Mouse (Mus musculus) embryonic facial prominence, embryonic 15.5 days (tissue): Measurements from ENCODE around the gene Dock1. TPM values are rescaled to one million over a fixed set of nuclear protein-coding genes. Genes with fewer than 3 reads are reported as not detected.

Experiments
- ATAC-seq: fragments of 200-750 bp; cut with Nextera tagmentation; 2 replicates; pipeline ENCODE4 v1.8.0; 2017; ENCODE audit warnings: low read depth, moderate TSS enrichment; ENCODE audit not compliant: insufficient number of reproducible peaks, low FRiP score, low TSS enrichment
- H3K27ac ChIP-seq: fragments of 300-500 bp; sonication (generic); replicated peaks from 2 replicates; pipeline ENCODE4 v1.5.1; 2015; ENCODE audit warnings: mild to moderate bottlenecking, inconsistent platforms
- H3K27me3 ChIP-seq: fragments of 300-500 bp; sonication (generic); 2 replicates; pipeline ENCODE4 v1.6.1; 2015; ENCODE audit warnings: inconsistent platforms
- H3K36me3 ChIP-seq: fragments of 300-500 bp; sonication (generic); 2 replicates; pipeline ENCODE4 v1.6.1; 2015; ENCODE audit warnings: mild to moderate bottlenecking, inconsistent platforms
- H3K4me1 ChIP-seq: fragments of 300-500 bp; sonication (generic); 2 replicates; pipeline ENCODE4 v1.6.1; 2015; ENCODE audit warnings: inconsistent platforms
- H3K4me2 ChIP-seq: fragments of 300-500 bp; sonication (generic); replicated peaks from 2 replicates; pipeline ENCODE4 v1.6.1; 2015; ENCODE audit warnings: mild to moderate bottlenecking, inconsistent platforms
- H3K4me3 ChIP-seq: fragments of 300-500 bp; sonication (generic); replicated peaks from 2 replicates; pipeline ENCODE4 v1.5.1; 2015; ENCODE audit warnings: mild to moderate bottlenecking, inconsistent platforms
- H3K9ac ChIP-seq: fragments of 300-500 bp; sonication (generic); 2 replicates; pipeline ENCODE4 v1.6.1; 2015; ENCODE audit warnings: inconsistent platforms
- H3K9me3 ChIP-seq: fragments of 300-500 bp; sonication (generic); replicated peaks from 2 replicates; pipeline ENCODE4 v1.6.1; 2016; ENCODE audit warnings: inconsistent platforms
- WGBS: fragments of 180-500 bp; shearing (Covaris S2); methylation state at CpG from one replicate; pipeline ENCODE4 v1.1.7; 2015; 5-methylcytosine and 5-hydroxymethylcytosine counted together
- polyA plus RNA-seq: library from polyadenylated mRNA; unstranded; fragments of >200 nt; fragmentation: Nextera tagmentation; extraction: Ambion mirVana; gene quantifications from 2 replicates; pipeline ENCODE4 v1.2.1, GENCODE M21; 2015

Gene Dock1
- polyA plus RNA-seq, 1 experiment from 2014 or later: 33.8 TPM

- 87% methylated on average over 7 of the region's 7 CpGs for WGBS
- H3K4me1 ChIP-seq: no peaks in the 10 kb centered on the region
- no peaks in the 10 kb centered on the region for H3K27me3 ChIP-seq
- no peak overlapping the region for H3K4me3 ChIP-seq
- H3K36me3 ChIP-seq: peaks cover 91% of the 10 kb centered on the region
- no peak overlapping the region for H3K27ac ChIP-seq
- H3K9ac ChIP-seq: no peak overlapping the region
- H3K9me3 ChIP-seq: no peaks in the 10 kb centered on the region
- H3K4me2 ChIP-seq: no peak overlapping the region
- ATAC-seq: no peak
These were observed 87.2 kb downstream of the Dock1 start for GRCm38 (mm10) chr7:134757605-134758004.

DNA sequence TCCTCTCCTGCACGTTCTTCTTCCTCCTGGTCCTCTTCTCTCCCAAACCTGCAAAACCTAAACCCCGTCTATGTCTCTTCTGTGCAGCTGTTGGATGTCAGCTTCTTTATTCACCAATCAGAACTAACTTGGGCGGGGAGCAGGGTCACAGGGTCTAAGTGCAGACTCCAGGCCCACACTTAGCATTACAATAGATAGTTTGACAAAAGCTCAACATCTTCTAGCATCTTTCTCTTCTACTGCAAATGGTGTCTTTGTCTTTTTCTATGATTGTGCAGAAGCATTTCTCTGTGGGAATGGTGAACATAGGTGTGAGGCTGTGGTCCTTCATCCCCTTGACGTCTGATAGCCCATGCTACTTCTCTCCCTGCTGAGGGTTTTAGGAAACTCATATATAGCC lies 91.3 kb downstream of the Dock1 start:
- H3K4me1 ChIP-seq: no peaks in the 10 kb centered on the region
- no peak overlapping the region for H3K4me2 ChIP-seq
- H3K9ac ChIP-seq: no peak overlapping the region
- H3K4me3 ChIP-seq: no peak overlapping the region
- H3K27ac ChIP-seq: no peak overlapping the region
- WGBS: 76% methylated on average over 4 of the region's 4 CpGs
- no peaks in the 10 kb centered on the region for H3K27me3 ChIP-seq
- ATAC-seq: no peak
- H3K36me3 ChIP-seq: peaks cover 89% of the 10 kb centered on the region
- no peaks in the 10 kb centered on the region for H3K9me3 ChIP-seq

DNA sequence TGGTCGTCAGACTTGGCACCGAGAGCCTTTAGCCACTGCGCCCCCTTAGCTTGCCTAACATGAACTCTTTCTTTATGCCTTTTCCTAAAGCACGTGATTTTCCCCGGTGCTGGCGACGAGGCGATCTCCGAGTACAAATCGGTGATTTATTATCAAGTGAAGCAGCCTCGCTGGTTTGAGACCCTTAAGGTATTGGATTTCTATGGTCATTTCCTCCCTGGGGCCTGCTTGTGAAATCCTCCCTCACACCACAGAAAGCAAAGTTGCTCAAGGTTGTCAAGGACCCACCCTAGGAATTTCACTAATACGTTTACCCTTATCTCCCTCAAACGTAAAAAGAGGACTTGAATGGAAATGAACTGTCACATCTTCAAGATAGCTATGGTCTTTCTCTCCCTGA lies 94.7 kb downstream of the Dock1 start:
- H3K27ac ChIP-seq: no peak overlapping the region
- no peak for ATAC-seq
- WGBS: 87% methylated on average over 13 of the region's 13 CpGs
- no peak overlapping the region for H3K4me3 ChIP-seq
- H3K4me2 ChIP-seq: no peak overlapping the region
- no peaks in the 10 kb centered on the region for H3K9me3 ChIP-seq
- H3K9ac ChIP-seq: no peak overlapping the region
- peaks cover 87% of the 10 kb centered on the region for H3K36me3 ChIP-seq
- no peaks in the 10 kb centered on the region for H3K4me1 ChIP-seq
- no peaks in the 10 kb centered on the region for H3K27me3 ChIP-seq

- H3K27me3 ChIP-seq: no peaks in the 10 kb centered on the region
- 95% methylated on average over 9 of the region's 9 CpGs for WGBS
- no peak for ATAC-seq
- no peak overlapping the region for H3K4me3 ChIP-seq
- H3K4me2 ChIP-seq: no peak overlapping the region
- no peaks in the 10 kb centered on the region for H3K4me1 ChIP-seq
- H3K9me3 ChIP-seq: no peaks in the 10 kb centered on the region
- no peak overlapping the region for H3K27ac ChIP-seq
- H3K9ac ChIP-seq: no peak overlapping the region
- H3K36me3 ChIP-seq: peaks cover 76% of the 10 kb centered on the region
These were observed 100.9 kb downstream of the Dock1 start for GRCm38 (mm10) chr7:134771314-134771713.

DNA sequence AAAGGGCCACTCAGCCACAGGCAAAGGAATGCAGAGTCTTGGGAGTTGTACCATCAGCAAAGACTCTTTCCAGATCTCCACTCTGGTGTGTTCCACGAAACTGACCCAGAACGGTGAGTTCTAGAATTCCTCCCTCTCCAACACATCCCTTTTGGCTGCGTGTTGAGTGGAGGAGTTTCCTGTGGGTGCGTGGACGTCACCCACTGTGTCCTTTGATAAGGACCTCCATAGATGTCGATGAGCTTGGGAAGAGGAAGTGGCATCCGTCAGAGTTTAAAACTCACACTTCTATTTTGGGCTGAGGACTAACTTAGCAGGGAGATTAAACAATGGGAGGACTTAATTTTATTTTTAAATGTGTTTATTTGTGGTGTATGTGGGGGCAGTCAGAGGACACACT lies 101.9 kb downstream of the Dock1 start:
- H3K9me3 ChIP-seq: no peaks in the 10 kb centered on the region
- H3K27ac ChIP-seq: no peak overlapping the region
- H3K27me3 ChIP-seq: no peaks in the 10 kb centered on the region
- H3K9ac ChIP-seq: no peak overlapping the region
- WGBS: 92% methylated on average over 7 of the region's 7 CpGs
- no peak overlapping the region for H3K4me2 ChIP-seq
- H3K36me3 ChIP-seq: peaks cover 70% of the 10 kb centered on the region
- H3K4me3 ChIP-seq: no peak overlapping the region
- H3K4me1 ChIP-seq: no peaks in the 10 kb centered on the region
- no peak for ATAC-seq

DNA sequence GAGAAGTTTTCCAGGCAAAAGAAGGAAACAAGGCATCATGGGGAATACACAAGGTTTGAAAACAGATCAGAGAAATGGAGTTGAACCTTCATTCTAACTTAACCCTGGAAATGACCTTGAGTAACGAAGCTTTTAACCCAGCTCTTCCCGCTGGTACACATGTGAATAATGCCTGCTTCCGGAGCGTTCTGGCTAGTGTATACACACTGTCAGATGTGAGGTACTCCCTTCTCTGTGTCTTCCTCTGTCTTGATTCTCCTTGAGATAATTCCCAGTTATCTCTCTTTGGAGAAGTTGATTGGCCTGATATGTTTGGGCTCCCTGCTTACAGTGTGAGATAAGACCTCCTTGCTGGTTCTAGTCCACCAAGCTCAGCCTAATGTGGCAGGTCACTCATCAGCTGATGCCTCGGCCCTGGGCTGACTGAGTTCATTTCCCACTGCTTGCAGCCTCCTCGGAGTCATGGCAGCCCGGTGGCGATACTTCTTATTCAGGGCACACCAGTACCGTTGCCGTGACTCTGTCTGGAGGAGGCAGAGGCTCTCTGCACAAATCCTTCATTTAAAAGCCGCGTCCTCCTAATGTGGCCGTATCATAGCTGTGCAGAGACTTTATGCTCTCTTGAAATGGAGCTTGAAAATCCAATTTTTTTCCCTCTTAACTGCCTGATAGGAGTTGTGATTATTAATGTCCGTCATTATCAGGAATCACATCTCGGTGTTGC lies 102.6 kb downstream of the Dock1 start:
- no peak overlapping the region for H3K27ac ChIP-seq
- ATAC-seq: no peak
- no peak overlapping the region for H3K9ac ChIP-seq
- no peaks in the 10 kb centered on the region for H3K27me3 ChIP-seq
- H3K36me3 ChIP-seq: peaks cover 71% of the 10 kb centered on the region
- H3K9me3 ChIP-seq: no peaks in the 10 kb centered on the region
- no peaks in the 10 kb centered on the region for H3K4me1 ChIP-seq
- H3K4me3 ChIP-seq: no peak overlapping the region
- WGBS: 82% methylated on average over 15 of the region's 15 CpGs
- H3K4me2 ChIP-seq: no peak overlapping the region

- H3K27ac ChIP-seq: no peak overlapping the region
- H3K36me3 ChIP-seq: peaks cover 70% of the 10 kb centered on the region
- no peaks in the 10 kb centered on the region for H3K4me1 ChIP-seq
- 66% methylated on average over 6 of the region's 6 CpGs for WGBS
- no peaks in the 10 kb centered on the region for H3K27me3 ChIP-seq
- no peaks in the 10 kb centered on the region for H3K9me3 ChIP-seq
- no peak for ATAC-seq
- no peak overlapping the region for H3K9ac ChIP-seq
- H3K4me2 ChIP-seq: no peak overlapping the region
- H3K4me3 ChIP-seq: no peak overlapping the region
These were observed 103.4 kb downstream of the Dock1 start for GRCm38 (mm10) chr7:134773761-134774415.

GRCm38 (mm10) chr7:134774468-134775162 lies 104.2 kb downstream of the Dock1 start:
- Histone ChIP-seq H3K9ac (no peak overlapping the region), H3K36me3 (peaks cover 62% of the 10 kb centered on the region), H3K9me3 (no peaks in the 10 kb centered on the region), H3K27ac (no peak overlapping the region), H3K4me2 (no peak overlapping the region), H3K4me1 (no peaks in the 10 kb centered on the region), H3K4me3 (no peak overlapping the region), H3K27me3 (no peaks in the 10 kb centered on the region)
- WGBS: 70% methylated on average over 6 of the region's 6 CpGs
- ATAC-seq: no peak

DNA sequence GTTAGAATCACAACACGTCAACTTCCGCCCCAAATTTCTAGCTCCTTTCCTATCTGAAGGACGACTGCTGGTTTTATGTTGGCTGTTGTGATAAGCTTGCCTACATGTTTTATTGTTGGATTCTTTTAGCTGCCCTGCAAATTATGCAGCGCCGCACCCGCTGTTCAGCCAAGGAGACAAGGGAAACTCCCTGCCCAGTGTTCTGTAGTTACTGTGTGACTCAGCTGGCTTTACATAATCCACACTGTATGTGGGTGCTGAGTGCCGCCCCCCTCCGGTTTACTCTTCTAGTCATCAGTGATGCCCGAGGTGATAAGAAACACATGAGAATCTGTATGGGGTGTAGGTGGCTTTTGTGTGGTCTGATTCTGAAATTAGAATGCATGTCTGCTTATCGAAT lies 105.2 kb downstream of the Dock1 start:
- Histone ChIP-seq H3K27me3 (no peaks in the 10 kb centered on the region), H3K4me3 (no peak overlapping the region), H3K36me3 (peaks cover 56% of the 10 kb centered on the region), H3K9ac (no peak overlapping the region), H3K9me3 (no peaks in the 10 kb centered on the region), H3K4me2 (no peak overlapping the region), H3K4me1 (no peaks in the 10 kb centered on the region), H3K27ac (no peak overlapping the region)
- ATAC-seq: no peak
- WGBS: 80% methylated on average over 10 of the region's 10 CpGs

DNA sequence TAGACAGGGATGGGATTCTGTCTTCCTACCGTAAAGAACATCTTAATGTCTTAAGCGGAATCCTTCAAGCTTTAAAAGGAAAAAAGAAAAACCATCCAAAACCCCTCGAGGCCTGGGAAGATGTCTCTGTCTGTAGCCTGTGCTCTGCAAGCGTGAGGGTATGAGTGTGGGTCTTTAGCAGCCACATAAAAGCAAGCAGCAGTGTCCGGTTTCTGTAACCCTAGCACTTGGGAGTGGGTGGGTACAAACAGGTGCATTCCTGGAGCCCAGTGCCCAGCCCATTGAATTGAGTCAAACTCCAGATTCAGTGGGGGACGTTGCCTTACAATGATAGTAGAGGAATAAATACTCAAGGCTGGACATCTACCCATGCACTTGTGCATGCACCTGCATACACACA lies 105.9 kb downstream of the Dock1 start:
- H3K9me3 ChIP-seq: no peaks in the 10 kb centered on the region
- H3K27me3 ChIP-seq: no peaks in the 10 kb centered on the region
- H3K9ac ChIP-seq: no peak overlapping the region
- H3K4me1 ChIP-seq: no peaks in the 10 kb centered on the region
- WGBS: 71% methylated on average over 6 of the region's 6 CpGs
- H3K4me2 ChIP-seq: no peak overlapping the region
- H3K27ac ChIP-seq: no peak overlapping the region
- H3K36me3 ChIP-seq: peaks cover 51% of the 10 kb centered on the region
- ATAC-seq: 0 out of 2 replicates have a peak, but pooled peaks have one; percentile 56
- no peak overlapping the region for H3K4me3 ChIP-seq

DNA sequence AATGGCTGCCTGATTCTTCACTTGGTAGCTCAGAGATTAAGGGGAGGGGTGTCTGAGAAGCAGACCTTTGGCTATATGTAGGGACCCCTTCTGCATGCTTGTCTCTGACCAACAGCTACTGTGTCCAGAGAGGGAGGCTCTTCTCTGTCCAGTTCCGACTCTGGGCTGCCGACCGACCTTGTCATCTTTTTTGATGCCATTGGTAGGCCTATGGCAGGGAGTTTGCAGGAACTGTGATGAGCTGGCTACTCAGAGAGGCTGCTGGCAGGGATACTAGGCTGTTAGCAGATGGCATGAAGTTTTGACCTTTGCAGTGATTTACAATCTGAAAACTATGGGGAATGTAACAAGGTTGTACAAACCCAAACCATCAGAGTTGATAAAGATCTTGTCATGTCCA lies 109.3 kb downstream of the Dock1 start:
- no peaks in the 10 kb centered on the region for H3K9me3 ChIP-seq
- no peak overlapping the region for H3K4me3 ChIP-seq
- WGBS: 93% methylated on average over 3 of the region's 3 CpGs
- H3K4me2 ChIP-seq: no peak overlapping the region
- H3K9ac ChIP-seq: no peak overlapping the region
- H3K27me3 ChIP-seq: no peaks in the 10 kb centered on the region
- no peak for ATAC-seq
- H3K27ac ChIP-seq: no peak overlapping the region
- peaks cover 46% of the 10 kb centered on the region for H3K36me3 ChIP-seq
- no peaks in the 10 kb centered on the region for H3K4me1 ChIP-seq
